Mouse (Mus musculus) right cerebral cortex, adult 18-20 months (tissue): ENCODE measurements at regions not wholly inside any gene's neighbourhood (a gene's known extent, or its start where the extent isn't known, plus 50 kb on each side); places are given as distances from the start of the nearest gene placed in this dataset.
A peak's percentile ranks its signal among the peaks of the same experiment; 100 is the strongest.

Source experiments
- DNase-seq: peaks from one replicate; pipeline ENCODE4 v3.0.0; 2022; ENCODE audit warnings: mixed read lengths

DNA sequence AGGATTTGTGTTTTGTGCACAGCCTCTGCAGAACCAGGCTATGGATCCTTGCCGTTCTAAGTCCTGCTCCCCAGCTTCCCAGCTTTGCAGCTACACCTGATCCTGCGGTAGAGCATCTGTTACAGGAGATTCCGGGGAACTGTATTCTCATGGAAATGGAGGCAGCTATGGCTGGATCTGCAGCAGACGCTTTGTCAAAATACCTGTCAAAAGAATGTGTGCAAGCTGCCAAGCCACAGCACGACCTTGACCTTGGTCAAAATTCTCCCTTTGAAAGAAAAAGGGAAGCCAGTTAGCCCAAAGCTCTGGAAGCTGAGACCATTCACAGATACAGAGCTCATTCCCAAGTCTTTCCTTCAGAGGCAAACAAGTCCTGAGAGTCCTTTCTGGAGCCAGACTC, 255.3 kb downstream of the Med13l start:
- no peak for DNase-seq

DNA sequence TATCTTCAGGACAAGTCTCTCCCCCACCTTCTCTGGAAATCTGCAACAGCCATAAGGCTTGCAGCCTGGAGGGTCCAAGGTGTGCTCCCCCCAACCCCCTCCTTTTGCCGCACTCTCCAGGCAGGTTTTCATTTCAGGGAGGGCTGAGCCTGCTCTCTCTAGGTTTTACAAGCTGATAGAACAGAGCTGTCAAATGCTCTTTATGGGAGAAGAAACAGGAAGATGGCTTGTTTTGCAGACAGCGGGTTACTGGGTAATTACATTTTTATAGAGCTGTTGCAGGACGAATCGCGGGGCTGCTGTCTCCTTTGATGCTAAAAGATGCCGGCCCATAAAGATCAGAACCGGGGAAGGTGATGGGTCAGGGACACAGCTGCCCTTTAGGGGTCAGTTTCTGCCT, 257.8 kb downstream of the Med13l start:
- no peak for DNase-seq

DNA sequence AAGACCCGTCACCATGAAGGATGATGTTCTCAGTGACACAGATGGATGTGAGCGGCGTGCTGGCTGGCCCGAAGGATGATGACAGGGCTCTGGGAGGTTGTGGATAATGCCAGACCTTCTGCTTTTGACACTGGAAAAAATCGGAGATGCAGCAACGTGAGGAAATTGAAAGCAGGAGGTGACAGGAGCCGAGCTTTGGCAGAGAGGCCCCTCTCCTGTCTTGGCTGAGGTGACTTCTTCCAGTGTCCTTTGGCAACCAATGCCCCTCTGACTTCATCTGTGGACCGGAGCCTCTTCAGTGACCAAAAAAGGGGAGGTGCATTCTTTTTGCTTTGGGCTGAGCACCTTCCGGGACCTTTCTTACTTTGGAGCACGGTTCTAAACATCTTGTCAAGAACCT, 264.3 kb downstream of the Med13l start:
- no peak for DNase-seq

DNA sequence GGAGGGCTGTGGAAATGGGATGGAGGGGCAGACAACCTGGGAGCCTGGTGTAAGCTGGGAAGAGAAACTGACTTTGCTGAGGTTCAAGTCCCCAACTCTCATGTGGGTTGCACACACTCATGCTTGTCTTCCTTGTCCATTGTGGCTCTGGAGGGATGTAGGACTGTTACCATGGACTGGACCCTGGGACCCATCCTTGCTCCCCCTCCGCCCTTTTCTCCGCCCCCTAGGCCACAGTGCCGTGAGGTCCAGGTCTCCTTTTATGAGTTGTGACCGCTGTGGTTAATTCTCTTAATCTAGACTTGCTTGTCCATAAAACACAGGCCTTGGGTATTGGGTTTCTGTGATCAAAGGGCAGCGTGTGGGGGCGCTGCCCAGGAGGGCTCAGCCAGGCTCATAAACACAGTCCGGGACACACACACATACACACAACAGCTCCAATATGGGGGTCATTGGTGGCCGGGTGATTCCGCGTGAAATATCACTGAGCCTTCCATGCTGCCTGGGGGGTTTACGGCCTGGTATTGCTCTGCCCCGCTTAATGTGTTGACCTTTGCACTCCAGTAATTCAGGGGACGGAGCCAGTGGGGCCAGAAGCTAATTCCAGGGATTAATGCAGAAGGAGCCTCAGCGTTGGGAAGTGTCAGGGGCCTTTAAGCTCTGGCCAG, 268.7 kb downstream of the Med13l start:
- DNase-seq, result no peak

DNA sequence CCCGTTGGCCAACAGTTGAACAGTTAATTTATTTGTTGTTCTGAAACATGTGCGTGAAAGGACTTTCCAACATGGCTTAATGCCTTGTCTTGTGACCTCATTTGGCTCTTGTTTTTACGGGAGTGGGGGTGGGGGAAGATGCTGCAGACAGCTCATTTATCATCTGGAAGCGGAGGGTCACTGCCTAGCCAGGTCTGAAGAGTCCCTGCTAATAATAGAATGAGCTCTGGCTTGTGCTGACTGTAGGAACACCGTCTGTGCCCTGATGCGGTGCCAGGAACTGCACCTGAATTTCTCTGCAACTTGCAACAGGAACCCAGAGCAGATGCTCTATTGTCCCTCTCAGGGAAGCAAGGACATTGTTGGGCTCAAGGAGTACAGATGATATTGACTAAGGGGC, 272.2 kb downstream of the Med13l start:
- DNase-seq, result no peak

DNA sequence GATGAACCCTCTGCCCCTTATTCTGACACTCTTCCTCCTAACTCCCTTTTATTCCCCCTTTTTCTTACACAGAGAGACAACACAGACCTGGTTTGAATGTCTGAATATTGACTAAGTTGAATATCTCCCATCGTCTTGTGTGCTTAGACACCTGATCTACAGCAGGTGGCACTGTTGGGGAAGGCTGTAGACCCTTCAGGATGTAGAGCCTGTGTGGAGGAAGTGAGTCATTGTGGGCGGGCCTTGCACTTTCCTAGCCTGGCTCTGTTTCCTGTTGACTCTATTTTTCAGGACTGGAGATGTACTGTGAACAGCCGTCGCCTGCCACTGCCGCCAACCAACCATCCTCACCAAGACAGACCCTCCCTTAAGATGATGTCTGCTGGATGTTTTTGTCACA, 273.6 kb downstream of the Med13l start:
- no peak for DNase-seq

DNA sequence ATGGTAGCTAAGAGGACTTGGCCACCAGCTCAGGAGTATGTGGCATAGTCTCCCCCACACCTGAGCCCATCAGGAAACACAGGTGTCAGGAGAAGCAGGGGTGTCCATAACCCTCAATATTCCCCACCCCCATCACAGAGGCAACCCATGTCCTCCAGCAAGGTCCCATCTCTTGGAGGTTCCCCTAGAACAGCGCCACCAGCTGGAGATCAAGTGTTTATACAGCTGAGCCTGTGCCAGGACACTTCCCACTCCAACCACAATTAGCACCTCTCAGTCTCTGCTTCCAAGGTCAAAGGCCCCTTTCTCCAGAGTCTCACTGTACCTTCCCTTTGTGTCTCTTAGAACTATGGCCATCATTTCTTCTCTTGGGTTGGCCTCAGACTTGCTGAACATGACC, 276.5 kb downstream of the Med13l start:
- no peak for DNase-seq

DNA sequence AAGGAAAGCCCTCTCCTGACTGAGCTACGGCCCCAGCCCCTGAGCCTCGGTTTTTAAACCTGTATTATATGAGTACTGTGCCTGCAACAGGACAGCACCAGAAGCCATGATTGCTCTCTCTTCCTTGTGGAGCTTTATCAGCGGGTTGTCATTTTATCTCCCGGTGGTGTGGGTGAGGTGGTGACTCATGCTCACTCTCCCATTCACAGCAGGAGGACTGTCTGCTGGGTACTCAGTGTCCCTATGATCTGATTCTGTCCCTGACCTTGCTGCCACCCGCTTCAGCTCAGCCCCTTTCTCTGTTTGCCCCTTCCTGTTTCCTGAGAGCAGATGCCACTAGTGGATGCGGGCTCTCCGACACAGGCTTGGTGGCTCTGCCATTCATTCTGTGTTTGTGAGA, 277.9 kb downstream of the Med13l start:
- no peak for DNase-seq

DNA sequence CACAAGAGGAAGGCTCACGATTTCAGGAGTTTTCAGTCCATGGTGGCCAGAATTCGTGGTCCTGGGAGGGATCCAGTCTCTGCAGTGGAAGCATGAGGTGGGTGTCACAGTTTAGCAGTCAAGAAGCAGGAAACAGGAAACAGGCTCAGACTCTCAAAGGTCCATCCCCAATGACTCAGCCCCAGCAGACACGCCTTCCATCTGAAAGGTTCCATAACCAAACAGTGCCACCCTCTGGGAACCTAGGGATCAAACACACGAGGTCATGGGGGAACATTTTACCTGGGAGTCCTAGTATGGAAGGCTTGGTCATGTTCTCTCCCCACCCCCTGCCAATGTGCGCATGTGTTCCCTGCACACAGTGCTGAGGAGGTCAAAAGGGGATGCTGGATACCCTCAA, 279.4 kb downstream of the Med13l start:
- no peak for DNase-seq

DNA sequence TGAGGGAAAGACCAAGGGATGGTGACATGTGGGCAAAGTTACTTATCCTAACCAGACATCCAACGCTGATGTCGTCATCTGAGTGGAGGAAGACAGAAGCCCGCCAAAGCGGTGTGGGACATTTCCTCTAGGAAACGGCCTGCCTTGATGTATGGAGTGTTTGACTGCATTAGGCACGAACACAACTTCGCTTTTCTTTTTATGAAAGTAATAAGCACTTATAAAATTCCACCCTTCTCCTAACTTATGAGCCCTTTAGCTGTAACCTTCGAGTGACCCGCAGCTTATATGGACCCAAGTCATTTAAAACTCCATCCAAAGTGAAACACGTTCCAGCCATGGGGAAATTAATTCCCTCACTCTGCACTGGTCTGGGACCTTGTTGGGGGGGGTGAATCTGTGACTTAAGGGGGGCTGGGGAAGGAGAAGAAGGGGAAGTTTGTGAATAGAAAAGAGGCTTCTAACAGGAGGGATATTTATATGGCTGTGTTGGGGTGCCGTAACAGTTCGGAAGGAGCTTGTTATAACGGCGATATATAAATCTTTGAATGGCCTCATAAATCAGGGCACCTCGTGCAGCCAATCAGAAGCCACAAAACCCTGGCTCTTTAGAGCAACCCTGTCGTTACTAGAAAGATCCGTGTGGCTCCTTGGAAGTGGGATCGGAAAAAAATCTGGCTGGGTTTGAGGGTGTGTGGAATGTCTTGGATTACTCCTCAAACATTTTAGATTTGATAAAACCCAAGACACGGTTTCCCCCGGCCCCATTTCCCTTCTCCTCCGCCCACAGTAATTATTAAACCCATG, 280.9 kb downstream of the Med13l start:
- DNase-seq, result no peak

DNA sequence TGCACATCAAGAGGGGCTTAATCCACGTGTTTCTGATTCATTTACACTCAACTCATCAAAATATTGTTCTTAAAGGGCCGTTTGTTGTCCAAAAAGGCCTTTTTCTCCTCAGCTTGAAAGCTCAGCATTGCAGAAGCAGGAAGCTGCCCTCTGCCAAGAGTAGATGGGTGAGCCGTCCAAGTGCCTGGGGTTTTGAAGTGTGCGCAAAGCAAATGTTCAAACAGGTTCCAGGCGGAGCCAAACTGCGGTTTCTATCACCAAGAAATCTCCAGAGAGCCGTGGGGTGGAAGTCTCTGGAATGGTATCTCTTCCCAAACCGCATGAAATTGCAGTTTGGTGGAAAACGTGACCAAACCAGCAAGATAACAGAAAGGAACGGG, 281.5 kb downstream of the Med13l start:
- DNase-seq, result no peak

DNA sequence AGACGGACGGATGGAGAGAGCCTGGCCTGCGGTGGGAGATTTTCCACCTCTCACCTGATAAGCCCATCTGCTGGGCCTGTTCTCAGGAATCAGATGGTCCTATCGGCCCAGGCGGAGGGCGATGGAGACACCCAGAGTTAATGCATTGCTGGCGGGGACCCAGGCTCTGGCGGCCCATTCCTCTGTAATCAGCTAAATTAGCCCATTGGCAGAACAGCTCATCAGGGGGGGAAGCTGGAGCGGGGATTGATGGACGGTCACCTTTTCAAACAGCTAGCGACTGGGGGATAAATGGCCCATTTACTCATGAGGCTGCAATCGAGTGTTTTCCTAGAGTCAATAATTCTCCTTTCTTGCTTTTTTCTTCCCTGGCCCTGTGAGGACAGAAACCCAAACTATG, 296.5 kb downstream of the Med13l start:
- no peak for DNase-seq

DNA sequence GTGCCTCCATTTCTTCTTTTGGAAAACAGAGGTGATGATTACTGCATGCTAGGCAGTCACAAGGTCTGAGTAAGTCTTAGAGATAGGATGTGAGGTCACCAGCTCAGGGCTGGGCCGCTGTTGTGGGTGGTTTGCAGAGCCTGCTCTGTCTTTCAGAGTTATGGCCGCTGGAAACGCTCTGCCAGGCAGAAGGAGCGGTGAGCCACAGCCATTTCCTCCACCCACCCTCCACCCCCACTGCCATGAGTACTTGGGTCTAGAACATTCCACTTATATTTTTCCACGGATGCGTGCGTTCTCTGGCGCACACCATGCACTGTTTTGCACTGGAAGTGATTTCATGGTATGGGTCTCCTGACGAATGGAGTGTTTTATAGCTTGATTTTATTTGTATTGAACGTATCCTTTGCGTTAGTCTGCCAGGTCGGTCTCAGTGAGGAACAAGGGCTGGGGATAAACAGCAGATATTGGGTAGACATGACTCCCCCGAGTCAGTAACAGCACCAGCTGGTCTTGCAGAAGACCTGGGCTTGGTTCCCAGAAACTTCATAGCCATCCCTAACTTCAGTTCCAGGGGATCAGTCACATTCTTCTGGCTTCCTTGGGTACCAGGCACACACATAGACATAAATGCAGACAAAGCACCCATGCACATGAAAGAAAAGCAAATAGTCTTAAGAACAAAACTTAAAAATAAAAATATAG, 300.8 kb downstream of the Med13l start:
- peak; percentile 45 for DNase-seq

DNA sequence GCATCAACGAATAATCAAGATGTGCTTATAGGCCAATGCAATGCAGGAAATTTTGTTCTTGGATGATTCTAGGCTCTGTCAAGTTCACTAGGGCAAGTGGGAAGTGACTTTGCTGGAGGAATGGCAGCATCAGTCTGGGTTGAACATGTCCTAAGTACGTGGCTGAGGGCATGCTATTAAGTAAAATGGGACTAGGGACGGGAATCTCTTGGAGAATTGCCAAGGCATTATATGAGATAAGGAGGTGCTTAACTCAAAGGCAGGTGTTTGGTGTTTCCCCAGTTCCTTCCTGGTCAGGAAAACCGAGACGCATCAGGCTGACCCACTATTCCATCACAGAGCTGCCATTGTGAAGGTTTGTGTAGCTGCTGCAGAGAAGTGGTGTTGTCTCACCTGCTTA, 307.0 kb downstream of the Med13l start:
- no peak for DNase-seq

DNA sequence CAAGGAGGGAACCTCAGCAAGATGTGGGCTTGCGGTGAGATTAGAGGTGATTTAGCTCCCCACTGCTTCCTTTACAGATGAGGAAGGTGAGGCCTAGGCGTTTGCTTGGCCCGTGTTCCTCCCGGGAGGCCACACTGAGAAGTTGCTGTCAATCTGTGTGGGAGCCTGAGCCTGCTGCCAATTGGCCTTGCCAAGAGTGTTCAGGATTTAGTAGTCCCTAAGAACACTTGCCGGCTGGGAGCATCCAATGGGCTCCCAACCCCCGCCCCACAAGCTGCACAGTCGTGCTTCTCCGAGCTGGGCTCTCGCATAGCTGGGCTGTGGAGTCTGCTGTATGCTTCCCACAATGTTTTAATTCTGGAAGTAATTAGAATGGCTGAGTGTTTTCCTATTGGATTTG, 308.9 kb downstream of the Med13l start:
- DNase-seq, result peak; percentile 24

DNA sequence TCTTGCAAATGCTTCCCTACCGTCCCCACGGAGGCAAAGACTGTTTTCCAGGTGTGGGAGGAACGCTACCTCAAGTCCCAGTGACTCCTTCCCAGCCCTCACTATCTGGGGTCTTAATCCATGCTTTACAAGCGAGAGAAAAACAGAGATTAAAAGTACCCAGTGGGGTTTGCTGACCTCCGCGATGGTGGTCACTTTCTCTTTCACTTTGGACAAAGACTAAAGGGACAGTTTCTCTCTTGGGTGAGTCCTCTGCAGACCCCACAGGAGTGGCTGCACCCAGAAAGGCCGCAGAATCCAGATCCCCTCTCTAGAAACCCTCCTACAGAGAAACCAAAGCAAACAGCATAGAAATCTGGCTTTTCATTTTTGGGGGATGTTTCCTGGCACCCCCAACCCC, 313.4 kb downstream of the Med13l start:
- DNase-seq, result no peak

DNA sequence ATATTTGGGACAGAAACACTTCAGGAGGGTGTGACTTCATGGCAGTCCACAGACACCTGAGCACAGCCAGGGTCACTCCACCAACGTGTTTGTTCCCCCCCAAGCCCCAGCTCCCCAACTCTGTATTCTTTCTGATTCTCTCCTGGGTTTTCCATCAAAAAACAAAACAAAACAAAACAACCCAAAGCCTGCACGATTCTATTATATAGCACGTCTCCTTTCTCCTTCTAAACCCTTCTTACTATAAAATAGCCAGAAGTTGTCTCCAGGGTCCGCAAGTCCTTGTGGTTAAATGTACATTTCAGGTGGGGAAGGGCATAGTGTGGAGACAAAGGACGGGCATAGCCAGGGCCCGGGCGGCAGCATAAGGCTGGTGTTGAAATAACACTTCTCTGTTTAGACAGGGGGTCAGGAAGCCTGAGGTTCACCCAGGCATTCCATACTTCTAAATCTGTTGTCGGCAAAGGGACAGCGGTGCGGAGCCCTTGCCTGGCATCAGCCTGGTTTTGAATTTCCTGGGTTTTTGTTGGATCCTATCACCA, 314.7 kb downstream of the Med13l start:
- no peak for DNase-seq

DNA sequence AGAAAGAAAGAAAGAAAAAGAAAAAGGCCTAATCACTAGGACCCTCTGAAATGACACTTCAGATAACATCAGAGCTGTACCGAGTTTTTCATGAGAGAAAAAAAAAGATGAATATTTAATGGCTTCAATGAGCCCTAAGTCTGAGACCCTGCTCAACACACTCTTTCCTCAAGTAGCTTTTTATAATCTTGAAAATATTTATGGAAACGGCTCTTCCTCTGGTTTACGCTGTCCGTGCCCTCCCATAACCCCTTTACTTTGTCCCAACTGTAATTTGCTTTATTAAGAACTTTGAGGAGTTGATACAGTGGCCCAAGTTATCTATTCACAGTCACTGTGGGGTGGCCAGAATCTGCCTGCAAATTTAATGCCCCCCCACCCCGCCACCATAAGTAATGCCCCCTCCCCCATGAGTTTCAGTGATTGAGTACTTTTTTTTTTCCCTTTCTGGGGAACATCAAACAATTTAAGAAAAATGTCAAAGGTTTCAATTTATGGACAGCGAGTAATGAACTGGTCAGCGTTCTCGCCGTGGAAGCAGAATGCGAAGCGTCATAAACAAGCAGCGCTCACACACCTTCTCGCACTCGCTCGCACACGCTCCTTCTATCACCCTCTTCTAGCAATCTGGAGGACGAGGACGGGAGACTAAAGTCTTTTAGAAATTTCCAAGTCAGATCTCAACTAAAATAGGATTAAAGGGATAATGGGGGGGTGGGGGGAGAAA, 316.3 kb downstream of the Med13l start:
- DNase-seq, result no peak

DNA sequence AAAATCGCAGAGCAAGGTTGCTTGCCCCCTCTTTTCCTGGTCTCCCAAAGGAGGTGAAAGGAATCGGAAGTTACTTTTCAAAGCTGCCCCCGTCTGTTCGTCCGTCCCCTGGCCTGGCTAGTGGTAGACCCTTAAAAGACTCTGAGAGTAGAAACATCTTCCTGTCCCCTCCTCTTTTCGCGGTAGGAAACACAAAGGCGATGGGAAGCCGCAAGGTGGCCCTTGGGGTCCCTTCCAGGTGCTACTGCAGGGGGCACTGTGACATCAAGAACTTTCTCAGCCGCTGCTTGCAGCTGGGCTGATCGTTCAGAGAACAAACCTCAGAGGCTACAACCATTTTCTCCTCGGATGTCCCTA, 316.8 kb downstream of the Med13l start:
- DNase-seq, result no peak

DNA sequence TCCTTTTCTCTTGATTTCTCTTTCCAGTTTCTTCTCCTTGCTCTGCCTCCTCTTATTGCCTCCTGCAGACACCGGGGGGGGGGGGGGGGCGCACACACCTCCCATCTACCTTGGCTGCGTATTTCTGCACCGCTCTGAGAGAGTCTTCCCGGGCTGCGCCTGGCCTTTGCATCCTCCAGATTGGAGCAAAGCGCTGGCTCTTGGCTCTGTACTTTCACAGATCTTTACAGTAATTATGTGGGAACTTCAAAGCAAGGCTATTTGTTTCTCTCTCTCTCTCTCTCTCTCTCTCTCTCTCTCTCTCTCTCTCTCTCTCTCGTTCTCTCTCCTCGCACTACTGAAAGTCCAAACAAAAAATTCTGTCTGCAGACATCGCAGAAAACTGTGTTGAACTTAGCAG, 317.4 kb downstream of the Med13l start:
- no peak for DNase-seq

DNA sequence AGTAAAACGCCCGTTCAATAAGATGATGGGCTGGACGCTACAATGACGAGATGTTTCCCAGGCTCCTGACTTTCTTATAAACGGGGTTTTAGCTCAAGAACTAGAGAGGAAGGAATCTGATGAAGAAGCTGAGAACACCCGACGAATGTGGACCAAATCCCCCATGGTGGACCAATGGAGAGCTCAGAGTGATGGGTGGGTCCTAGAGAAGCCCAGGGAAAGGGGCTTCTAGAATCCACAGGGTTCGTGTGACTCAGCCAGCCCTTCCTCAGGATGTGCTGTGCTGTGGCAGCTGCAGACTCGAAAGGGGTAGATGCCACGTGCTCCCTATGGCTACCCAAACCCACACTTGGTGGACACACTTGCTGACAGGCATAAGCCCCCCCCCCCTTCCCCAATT, 318.2 kb downstream of the Med13l start:
- DNase-seq, result no peak

DNA sequence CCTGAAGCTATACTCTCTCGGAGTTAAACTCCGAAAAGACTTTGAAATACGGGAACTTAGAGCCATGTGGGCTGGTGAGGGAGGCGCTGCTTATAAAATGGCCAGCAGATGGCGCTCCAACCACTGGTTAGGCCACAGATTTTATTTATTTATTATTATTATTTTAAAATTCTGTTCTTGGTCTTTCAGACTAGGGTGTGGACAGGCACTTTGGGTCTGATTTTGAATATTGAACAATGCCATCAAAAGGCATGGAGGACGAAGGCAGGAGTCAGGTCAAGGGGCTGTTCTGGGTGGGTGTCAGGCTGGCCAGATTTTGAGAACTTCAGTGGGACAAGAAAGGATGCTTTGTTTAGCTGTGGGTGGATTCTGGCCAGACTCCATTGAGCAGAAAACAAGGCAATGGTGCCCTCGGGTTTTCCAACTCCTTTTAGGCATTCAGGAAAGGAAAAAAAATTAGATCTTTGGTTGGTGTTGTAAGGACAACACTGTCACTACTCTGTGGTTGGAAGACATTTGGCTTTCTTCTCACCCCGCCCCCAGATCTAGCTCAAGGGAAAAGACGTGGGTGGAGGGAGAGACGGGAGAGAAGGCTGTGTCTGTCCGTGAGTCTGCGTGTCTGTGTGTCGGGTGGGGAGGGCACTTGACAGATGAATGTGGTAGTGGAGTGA, 319.5 kb downstream of the Med13l start:
- peak; percentile 48 for DNase-seq

DNA sequence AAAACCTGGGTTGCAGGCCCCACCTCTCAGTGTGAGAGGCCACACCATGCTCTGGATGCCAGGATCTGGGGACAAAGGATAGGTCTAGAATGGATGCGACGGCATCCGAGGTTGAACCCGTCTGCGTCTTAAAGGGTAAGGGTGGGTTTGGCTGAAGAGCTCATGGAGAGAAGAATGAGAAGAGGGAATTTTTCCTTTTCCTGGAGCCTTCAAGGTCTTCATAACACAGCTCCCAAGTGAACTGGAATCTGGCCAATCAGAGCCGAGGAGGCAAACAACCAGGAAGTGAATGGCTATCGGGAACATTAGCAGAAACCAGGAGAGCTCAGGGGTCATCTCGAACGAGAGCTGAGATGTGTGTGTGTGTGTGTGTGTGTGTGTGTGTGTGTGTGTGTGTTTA, 320.1 kb downstream of the Med13l start:
- DNase-seq, result no peak
